Mouse (Mus musculus) CH12F3 (cell line): ENCODE data around the gene Qrich2.
"Not testable (repeated sequence)": the region's sequence is repeated elsewhere in the genome, so short reads cannot be mapped to it uniquely, and the experiment has no call there.

Source experiments
- in situ Hi-C: fragments of 300-500 bp; cut with MboI; formaldehyde crosslinking; loops from 2 replicates; pipeline ENCODE4 v1.14.3; 2020; ENCODE audit warnings: low sequenced_read_pairs

The Qrich2 gene

GRCm38 (mm10) chr11:116489771-116490231 lies 23.8 kb upstream of the Qrich2 start:
- in situ Hi-C loops: no loop called here

GRCm38 (mm10) chr11:116488693-116489375 lies 22.8 kb upstream of the Qrich2 start:
- in situ Hi-C loops: no loop called here

- in situ Hi-C loops: no loop called here
Observed at GRCm38 (mm10) chr11:116488207-116488606, 22.2 kb upstream of the Qrich2 start.

- in situ Hi-C loops: no loop called here
Observed at GRCm38 (mm10) chr11:116484261-116484660, 18.2 kb upstream of the Qrich2 start.

GRCm38 (mm10) chr11:116481776-116482175 lies 15.7 kb upstream of the Qrich2 start:
- in situ Hi-C loops: no loop called here

- in situ Hi-C loops: no loop called here
Observed at GRCm38 (mm10) chr11:116480975-116481374, 14.9 kb upstream of the Qrich2 start.

- in situ Hi-C loops: no loop called here
Observed at GRCm38 (mm10) chr11:116479832-116480231, 13.8 kb upstream of the Qrich2 start.

- in situ Hi-C loops: no loop called here
Observed at GRCm38 (mm10) chr11:116478978-116479377, 12.9 kb upstream of the Qrich2 start.

- in situ Hi-C loops: no loop called here
Observed at GRCm38 (mm10) chr11:116477160-116477759, 11.2 kb upstream of the Qrich2 start.

GRCm38 (mm10) chr11:116476696-116477095 lies 10.7 kb upstream of the Qrich2 start:
- in situ Hi-C loops: no loop called here

- in situ Hi-C loops: no loop called here
Observed at GRCm38 (mm10) chr11:116476041-116476440, 10.0 kb upstream of the Qrich2 start.

- in situ Hi-C loops: no loop called here
Observed at GRCm38 (mm10) chr11:116472275-116472674, 6.2 kb upstream of the Qrich2 start.

- in situ Hi-C loops: no loop called here
Observed at GRCm38 (mm10) chr11:116470896-116471295, 4.9 kb upstream of the Qrich2 start.

- in situ Hi-C loops: no loop called here
Observed at GRCm38 (mm10) chr11:116470249-116470648, 4.2 kb upstream of the Qrich2 start.

- in situ Hi-C loops: not testable (repeated sequence)
Observed at GRCm38 (mm10) chr11:116468338-116468737, 2.3 kb upstream of the Qrich2 start.

GRCm38 (mm10) chr11:116463833-116464232 lies 2.2 kb downstream of the Qrich2 start:
- in situ Hi-C loops: no loop called here

GRCm38 (mm10) chr11:116463338-116463737 lies 2.7 kb downstream of the Qrich2 start:
- in situ Hi-C loops: no loop called here

GRCm38 (mm10) chr11:116459786-116460185 lies 6.3 kb downstream of the Qrich2 start:
- in situ Hi-C loops: loop anchor here (10.0 kb wide), 1 partner anchor 235 kb away; no protein-coding TSS in a partner anchor

GRCm38 (mm10) chr11:116456234-116456633 lies 9.8 kb downstream of the Qrich2 start:
- in situ Hi-C loops: loop anchor here (10.0 kb wide), 1 partner anchor 231 kb away; no protein-coding TSS in a partner anchor

- in situ Hi-C loops: loop anchor here (10.0 kb wide), 1 partner anchor 229 kb away; no protein-coding TSS in a partner anchor
Observed at GRCm38 (mm10) chr11:116453889-116454288, 12.2 kb downstream of the Qrich2 start.

GRCm38 (mm10) chr11:116449341-116449740 lies 16.7 kb downstream of the Qrich2 start:
- in situ Hi-C loops: loop anchor here (5.0 kb wide), 1 partner anchor 132 kb away; no protein-coding TSS in a partner anchor

- in situ Hi-C loops: loop anchor here (5.0 kb wide), 1 partner anchor 131 kb away; no protein-coding TSS in a partner anchor
Observed at GRCm38 (mm10) chr11:116447822-116448221, 18.2 kb downstream of the Qrich2 start.
